Mouse (Mus musculus): ENCODE results near the gene Olfr825. TPM values are rescaled to one million over a fixed set of nuclear protein-coding genes. Genes with fewer than 3 reads are reported as not detected.
"Not testable (repeated sequence)": the region's sequence is repeated elsewhere in the genome, so short reads cannot be mapped to it uniquely, and the experiment has no call there.

Gene Olfr825
- not detected in 2 replicates for polyA plus RNA-seq (2015; fragmentation: Nextera tagmentation; extraction: Ambion mirVana)

DNA sequence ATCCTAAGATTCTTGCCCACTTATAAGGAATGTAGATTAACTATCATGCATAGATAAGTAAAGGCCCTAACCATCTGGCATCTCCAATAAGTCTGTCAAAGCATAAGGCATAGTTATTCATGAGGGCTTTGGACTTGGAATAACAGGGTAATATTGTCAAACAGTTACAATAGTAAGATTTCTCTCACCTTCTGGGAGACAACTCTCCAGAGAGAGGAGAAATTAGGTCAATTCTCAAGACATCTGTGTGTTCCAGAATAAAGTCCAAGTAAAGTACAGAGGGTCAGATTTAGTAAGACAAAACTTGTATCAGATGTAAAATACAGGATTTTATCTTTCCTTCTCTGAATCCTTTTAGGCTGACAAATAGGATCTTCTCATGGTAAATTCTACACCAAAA lies at the start of gene Olfr825:
TSS of gene Olfr825 (minus strand) at position 101 of the 400 bp plus-strand sequence.
- no peak within 1 kb of the TSS for H3K4me3 ChIP-seq (replicated peaks; ENCODE audit: low read length)
- no peak for ATAC-seq (ENCODE audit: insufficient read depth, low FRiP score)
- H3K27me3 ChIP-seq (ENCODE audit: control insufficient read depth, insufficient read depth, low read length) = no peaks in the 10 kb centered on the region
- H3K4me1 ChIP-seq (ENCODE audit: control insufficient read depth, insufficient read depth, low read length) = no peaks in the 10 kb centered on the region
- H3K36me3 ChIP-seq (ENCODE audit: control insufficient read depth, insufficient read depth, low read length) = no peaks in the 10 kb centered on the region
- no peaks in the 10 kb centered on the region for H3K9me3 ChIP-seq (replicated peaks; ENCODE audit: control insufficient read depth, low read length)
- H3K9ac ChIP-seq (ENCODE audit: low read length) = no peak within 1 kb of the TSS
- no peak within 1 kb of the TSS for H3K4me2 ChIP-seq (ENCODE audit: low read depth, low read length)
- no peak within 1 kb of the TSS for H3K27ac ChIP-seq (ENCODE audit: low read length)

DNA sequence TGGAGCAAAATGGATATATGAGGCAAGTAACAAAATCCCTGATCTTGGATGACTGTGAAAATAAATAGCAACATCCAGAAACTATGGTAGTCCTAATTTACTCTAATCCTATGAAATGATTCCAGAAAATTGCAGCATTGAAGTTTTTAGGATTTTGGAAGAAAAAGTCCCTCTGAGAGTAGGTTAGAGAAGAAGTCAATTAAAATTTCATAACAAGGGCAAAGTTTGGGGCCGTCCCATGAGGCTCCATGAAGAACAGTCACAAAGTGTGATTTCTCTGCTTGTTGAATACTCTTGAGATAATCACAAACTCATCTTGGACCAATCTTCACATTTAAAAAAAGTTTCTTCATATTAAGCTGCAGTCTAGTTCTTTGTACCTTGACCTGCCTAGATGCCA lies 47.7 kb upstream of the Olfr825 start, which contains the start of gene Olfr827:
TSS of gene Olfr827 (minus strand) at position 101 of the 400 bp plus-strand sequence.
- Histone ChIP-seq H3K4me1 (ENCODE audit: control insufficient read depth, insufficient read depth, low read length) (no peaks in the 10 kb centered on the region), H3K27ac (ENCODE audit: low read length) (no peak within 1 kb of the TSS), H3K9me3 (replicated peaks; ENCODE audit: control insufficient read depth, low read length) (no peaks in the 10 kb centered on the region), H3K9ac (ENCODE audit: low read length) (no peak within 1 kb of the TSS), H3K4me3 (replicated peaks; ENCODE audit: low read length) (no peak within 1 kb of the TSS), H3K4me2 (ENCODE audit: low read depth, low read length) (no peak within 1 kb of the TSS), H3K27me3 (ENCODE audit: control insufficient read depth, insufficient read depth, low read length) (no peaks in the 10 kb centered on the region), H3K36me3 (ENCODE audit: control insufficient read depth, insufficient read depth, low read length) (no peaks in the 10 kb centered on the region)
- no peak for ATAC-seq (ENCODE audit: insufficient read depth, low FRiP score)
- 80% methylated on average over 1 of the region's 1 CpGs for WGBS

DNA sequence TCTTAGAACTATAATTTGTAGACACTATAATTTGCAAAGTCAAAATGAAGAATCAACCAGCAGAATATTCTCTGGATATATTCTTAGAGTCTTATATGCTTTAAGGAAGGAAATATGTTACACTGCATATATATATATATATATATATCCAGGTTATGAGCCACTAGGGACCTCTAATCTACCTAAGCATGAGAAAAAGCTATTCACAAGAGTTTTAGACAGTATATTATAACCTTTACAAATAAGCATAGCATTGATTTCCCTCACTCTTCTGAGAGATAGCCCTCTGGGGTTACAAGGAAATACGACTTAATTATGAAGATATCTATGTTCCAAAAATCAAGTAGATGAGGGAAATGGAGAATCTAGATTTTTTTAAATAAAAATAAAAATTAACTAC lies 17.5 kb upstream of the Olfr825 start, which contains the start of gene Olfr826:
TSS of gene Olfr826 (minus strand) at position 101 of the 400 bp plus-strand sequence.
- ATAC-seq (ENCODE audit: insufficient read depth, low FRiP score) = no peak
- Histone ChIP-seq H3K27me3 (ENCODE audit: control insufficient read depth, insufficient read depth, low read length) (no peaks in the 10 kb centered on the region), H3K4me2 (ENCODE audit: low read depth, low read length) (no peak within 1 kb of the TSS), H3K4me3 (replicated peaks; ENCODE audit: low read length) (no peak within 1 kb of the TSS), H3K36me3 (ENCODE audit: control insufficient read depth, insufficient read depth, low read length) (no peaks in the 10 kb centered on the region), H3K9ac (ENCODE audit: low read length) (no peak within 1 kb of the TSS), H3K27ac (ENCODE audit: low read length) (no peak within 1 kb of the TSS), H3K9me3 (replicated peaks; ENCODE audit: control insufficient read depth, low read length) (no peaks in the 10 kb centered on the region), H3K4me1 (ENCODE audit: control insufficient read depth, insufficient read depth, low read length) (no peaks in the 10 kb centered on the region)
- WGBS = 79% methylated on average over 1 of the region's 1 CpGs

DNA sequence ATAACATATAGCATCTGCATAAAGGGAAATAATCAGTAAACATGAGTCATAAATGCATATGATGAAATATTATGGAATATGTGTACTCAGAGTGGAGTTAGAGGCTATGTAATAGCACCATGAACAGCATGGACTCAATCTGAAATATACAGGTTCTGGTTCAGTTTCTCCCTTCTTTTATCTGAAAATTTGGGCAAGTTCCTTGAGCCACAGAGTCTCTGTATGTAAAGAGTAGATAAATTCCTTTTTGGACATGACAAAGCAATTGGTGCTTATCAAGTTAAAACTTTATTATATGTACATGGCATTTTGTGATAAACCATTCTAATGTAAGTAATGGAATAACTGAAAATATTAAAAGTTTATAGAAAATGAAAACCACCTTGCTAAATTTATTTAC lies 1.4 kb downstream of the Olfr825 start:
- Histone ChIP-seq H3K4me1 (ENCODE audit: control insufficient read depth, insufficient read depth, low read length) (no peaks in the 10 kb centered on the region), H3K9me3 (replicated peaks; ENCODE audit: control insufficient read depth, low read length) (no peaks in the 10 kb centered on the region), H3K4me3 (replicated peaks; ENCODE audit: low read length) (no peak overlapping the region), H3K4me2 (ENCODE audit: low read depth, low read length) (no peak overlapping the region), H3K9ac (ENCODE audit: low read length) (no peak overlapping the region), H3K27me3 (ENCODE audit: control insufficient read depth, insufficient read depth, low read length) (no peaks in the 10 kb centered on the region), H3K27ac (ENCODE audit: low read length) (no peak overlapping the region), H3K36me3 (ENCODE audit: control insufficient read depth, insufficient read depth, low read length) (no peaks in the 10 kb centered on the region)
- no peak for ATAC-seq (ENCODE audit: insufficient read depth, low FRiP score)

DNA sequence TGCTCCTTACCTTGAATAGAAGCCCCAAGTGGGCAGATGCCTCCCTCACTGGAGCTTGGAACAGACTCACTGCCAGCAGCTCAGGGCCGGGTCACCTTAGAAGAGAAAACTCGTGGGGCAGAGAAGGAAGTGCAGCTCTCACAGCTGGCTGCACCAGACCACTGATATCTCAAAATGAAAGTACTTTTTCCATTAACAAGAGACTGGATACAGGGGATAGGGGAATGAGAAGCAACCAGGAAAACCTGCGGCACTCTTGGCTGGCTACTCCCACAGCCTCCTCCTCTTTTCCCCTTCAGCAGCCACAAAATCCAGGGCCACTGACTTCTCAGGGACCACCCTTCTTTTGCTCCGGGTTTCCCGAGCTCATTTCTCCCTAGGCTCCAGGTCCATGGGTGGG lies 22.4 kb downstream of the Olfr825 start:
- Histone ChIP-seq H3K4me3 (replicated peaks; ENCODE audit: low read length) (no peak overlapping the region), H3K9me3 (replicated peaks; ENCODE audit: control insufficient read depth, low read length) (no peaks in the 10 kb centered on the region), H3K4me2 (ENCODE audit: low read depth, low read length) (no peak overlapping the region), H3K9ac (ENCODE audit: low read length) (no peak overlapping the region), H3K4me1 (ENCODE audit: control insufficient read depth, insufficient read depth, low read length) (no peaks in the 10 kb centered on the region), H3K27ac (ENCODE audit: low read length) (no peak overlapping the region), H3K36me3 (ENCODE audit: control insufficient read depth, insufficient read depth, low read length) (no peaks in the 10 kb centered on the region), H3K27me3 (ENCODE audit: control insufficient read depth, insufficient read depth, low read length) (no peaks in the 10 kb centered on the region)
- WGBS = 74% methylated on average over 5 of the region's 5 CpGs
- ATAC-seq (ENCODE audit: insufficient read depth, low FRiP score) = no peak

DNA sequence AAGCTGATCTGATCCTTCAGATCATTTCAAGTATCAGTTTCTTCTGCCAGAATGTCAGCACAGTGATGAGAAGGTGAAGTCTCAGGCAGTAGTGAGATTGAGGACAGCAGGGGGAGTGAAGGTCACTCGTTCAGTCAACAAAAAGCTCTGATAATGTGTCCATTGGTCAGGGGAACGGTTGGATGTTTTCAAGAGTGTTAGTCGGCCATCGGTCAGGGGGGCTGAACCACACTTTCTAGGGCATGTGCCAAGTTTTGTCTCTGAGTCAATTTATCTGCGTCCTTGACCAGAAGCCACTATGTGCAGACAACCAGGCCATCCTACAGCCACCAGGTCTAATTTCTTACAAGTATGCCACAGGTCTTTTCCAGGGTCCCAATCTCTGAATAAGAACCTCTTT lies 24.1 kb downstream of the Olfr825 start:
- not testable (repeated sequence) for H3K27ac ChIP-seq (ENCODE audit: low read length); H3K4me2 ChIP-seq (ENCODE audit: low read depth, low read length); ATAC-seq (ENCODE audit: insufficient read depth, low FRiP score); H3K36me3 ChIP-seq (ENCODE audit: control insufficient read depth, insufficient read depth, low read length); H3K4me1 ChIP-seq (ENCODE audit: control insufficient read depth, insufficient read depth, low read length); H3K9me3 ChIP-seq (replicated peaks; ENCODE audit: control insufficient read depth, low read length); H3K4me3 ChIP-seq (replicated peaks; ENCODE audit: low read length); H3K9ac ChIP-seq (ENCODE audit: low read length); H3K27me3 ChIP-seq (ENCODE audit: control insufficient read depth, insufficient read depth, low read length)
- WGBS = 77% methylated on average over 5 of the region's 5 CpGs

DNA sequence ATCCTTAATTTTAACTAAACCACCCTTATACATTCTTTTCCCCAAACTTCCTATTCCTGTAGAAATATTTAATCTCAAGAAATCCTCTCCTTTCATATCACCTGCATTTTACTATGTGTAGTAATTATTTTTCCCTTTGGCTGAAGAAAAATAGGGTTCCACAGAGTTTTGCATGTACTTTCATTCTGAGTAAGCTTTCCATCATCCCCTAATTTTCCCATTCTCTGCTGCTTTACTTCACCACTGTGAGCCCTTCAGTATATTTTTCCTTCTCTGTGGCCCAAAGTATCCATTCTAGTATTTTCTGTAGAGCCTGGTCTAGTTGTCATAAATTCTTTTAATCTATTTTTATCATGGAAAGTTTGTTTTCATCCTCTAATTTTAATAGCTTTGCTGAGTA lies 31.8 kb downstream of the Olfr825 start:
- no peak overlapping the region for H3K27ac ChIP-seq (ENCODE audit: low read length)
- no peaks in the 10 kb centered on the region for H3K36me3 ChIP-seq (ENCODE audit: control insufficient read depth, insufficient read depth, low read length)
- no peaks in the 10 kb centered on the region for H3K9me3 ChIP-seq (replicated peaks; ENCODE audit: control insufficient read depth, low read length)
- H3K4me3 ChIP-seq (replicated peaks; ENCODE audit: low read length) = no peak overlapping the region
- H3K4me1 ChIP-seq (ENCODE audit: control insufficient read depth, insufficient read depth, low read length) = no peaks in the 10 kb centered on the region
- ATAC-seq (ENCODE audit: insufficient read depth, low FRiP score) = no peak
- no peaks in the 10 kb centered on the region for H3K27me3 ChIP-seq (ENCODE audit: control insufficient read depth, insufficient read depth, low read length)
- no peak overlapping the region for H3K4me2 ChIP-seq (ENCODE audit: low read depth, low read length)
- no peak overlapping the region for H3K9ac ChIP-seq (ENCODE audit: low read length)

DNA sequence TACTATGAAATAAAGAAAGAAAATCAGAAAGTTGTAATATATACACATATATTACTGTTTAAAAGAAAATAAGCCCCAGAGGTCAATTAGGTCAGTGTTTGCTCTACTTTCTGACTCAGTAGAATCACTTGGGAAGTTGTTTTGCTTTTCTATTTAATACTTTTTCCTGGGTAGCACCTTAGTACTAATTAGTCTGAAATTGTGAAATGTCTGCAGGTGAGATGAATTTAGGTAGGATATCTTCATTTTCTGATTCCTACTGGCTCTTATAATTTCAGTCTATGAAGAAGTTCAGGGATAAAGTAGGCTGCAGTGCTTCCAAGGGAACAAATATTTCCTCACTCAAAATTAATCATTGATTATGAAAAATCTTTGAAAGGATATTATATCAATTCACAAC lies 36.7 kb downstream of the Olfr825 start, which contains the start of gene Olfr824:
TSS of gene Olfr824 (minus strand) at position 101 of the 400 bp plus-strand sequence.
- H3K27ac ChIP-seq (ENCODE audit: low read length); H3K9me3 ChIP-seq (replicated peaks; ENCODE audit: control insufficient read depth, low read length); H3K4me2 ChIP-seq (ENCODE audit: low read depth, low read length); H3K4me1 ChIP-seq (ENCODE audit: control insufficient read depth, insufficient read depth, low read length); H3K9ac ChIP-seq (ENCODE audit: low read length); H3K4me3 ChIP-seq (replicated peaks; ENCODE audit: low read length); ATAC-seq (ENCODE audit: insufficient read depth, low FRiP score); H3K27me3 ChIP-seq (ENCODE audit: control insufficient read depth, insufficient read depth, low read length); H3K36me3 ChIP-seq (ENCODE audit: control insufficient read depth, insufficient read depth, low read length): not testable (repeated sequence)

DNA sequence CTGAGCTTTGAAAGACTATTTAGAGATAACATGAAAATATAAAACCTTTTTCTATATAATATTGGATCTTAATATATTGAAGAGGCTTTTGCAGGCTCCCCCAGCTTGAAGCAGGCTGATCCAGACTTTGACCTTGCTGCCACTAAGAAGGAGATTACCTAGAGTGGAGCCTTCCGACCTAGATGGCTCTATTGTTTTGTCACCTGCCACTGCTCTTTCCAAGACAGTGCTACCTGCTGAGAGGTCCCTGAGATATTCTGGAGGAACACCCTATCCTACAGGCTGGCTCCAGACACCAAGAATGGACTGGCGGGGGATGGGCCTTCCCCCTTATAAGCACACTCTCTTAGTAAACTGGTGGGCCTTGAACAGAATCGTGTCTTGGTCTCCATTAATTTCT lies 50.5 kb downstream of the Olfr825 start:
- not testable (repeated sequence) for H3K27me3 ChIP-seq (ENCODE audit: control insufficient read depth, insufficient read depth, low read length); ATAC-seq (ENCODE audit: insufficient read depth, low FRiP score); H3K27ac ChIP-seq (ENCODE audit: low read length); H3K4me1 ChIP-seq (ENCODE audit: control insufficient read depth, insufficient read depth, low read length); H3K9me3 ChIP-seq (replicated peaks; ENCODE audit: control insufficient read depth, low read length); H3K9ac ChIP-seq (ENCODE audit: low read length); H3K4me2 ChIP-seq (ENCODE audit: low read depth, low read length); H3K4me3 ChIP-seq (replicated peaks; ENCODE audit: low read length); H3K36me3 ChIP-seq (ENCODE audit: control insufficient read depth, insufficient read depth, low read length)
- whole genome bisulfite sequencing = 69% methylated on average over 3 of the region's 3 CpGs

DNA sequence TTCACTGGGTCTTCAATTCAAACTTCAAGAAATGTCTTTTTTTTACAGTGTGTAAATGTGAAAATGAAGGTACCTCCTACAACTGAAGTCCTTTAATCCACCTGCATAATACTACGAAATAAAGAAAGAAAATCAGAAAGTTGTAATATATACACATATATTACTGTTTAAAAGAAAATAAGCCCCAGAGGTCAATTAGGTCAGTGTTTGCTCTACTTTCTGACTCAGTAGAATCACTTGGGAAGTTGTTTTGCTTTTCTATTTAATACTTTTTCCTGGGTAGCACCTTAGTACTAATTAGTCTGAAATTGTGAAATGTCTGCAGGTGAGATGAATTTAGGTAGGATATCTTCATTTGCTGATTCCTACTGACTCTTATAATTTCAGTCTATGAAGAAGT lies 51.3 kb downstream of the Olfr825 start, which contains the start of gene Olfr823:
TSS of gene Olfr823 (minus strand) at position 101 of the 400 bp plus-strand sequence.
- H3K4me3 ChIP-seq (replicated peaks; ENCODE audit: low read length); H3K4me1 ChIP-seq (ENCODE audit: control insufficient read depth, insufficient read depth, low read length); H3K36me3 ChIP-seq (ENCODE audit: control insufficient read depth, insufficient read depth, low read length); H3K27ac ChIP-seq (ENCODE audit: low read length); H3K4me2 ChIP-seq (ENCODE audit: low read depth, low read length); ATAC-seq (ENCODE audit: insufficient read depth, low FRiP score); H3K9ac ChIP-seq (ENCODE audit: low read length); H3K27me3 ChIP-seq (ENCODE audit: control insufficient read depth, insufficient read depth, low read length); H3K9me3 ChIP-seq (replicated peaks; ENCODE audit: control insufficient read depth, low read length): not testable (repeated sequence)
- WGBS = 66% methylated on average over 1 of the region's 1 CpGs
